Mouse (Mus musculus) heart, embryonic 13.5 days (tissue): Measurements from ENCODE around the gene Dbndd2. TPM values are rescaled to one million over a fixed set of nuclear protein-coding genes. Genes with fewer than 3 reads are reported as not detected.
A peak's percentile ranks its signal among the peaks of the same experiment; 100 is the strongest.

Experiments
- ATAC-seq: fragments of 200-750 bp; cut with Nextera tagmentation; 2 replicates; pipeline ENCODE4 v1.8.0; 2017; ENCODE audit warnings: moderate TSS enrichment; ENCODE audit not compliant: insufficient number of reproducible peaks, low FRiP score, low TSS enrichment; ENCODE audit errors: extremely low read depth
- H3K27ac ChIP-seq: fragments of 300-500 bp; sonication (generic); replicated peaks from 2 replicates; pipeline ENCODE4 v1.5.1; 2015; ENCODE audit warnings: moderate library complexity, mild to moderate bottlenecking, inconsistent platforms
- H3K27me3 ChIP-seq: fragments of 300-500 bp; sonication (generic); replicated peaks from 2 replicates; pipeline ENCODE4 v1.6.1; 2015; ENCODE audit warnings: mild to moderate bottlenecking, inconsistent platforms
- H3K36me3 ChIP-seq: fragments of 300-500 bp; sonication (generic); 2 replicates; pipeline ENCODE4 v1.6.1; 2015; ENCODE audit warnings: mild to moderate bottlenecking, inconsistent platforms
- H3K4me1 ChIP-seq: fragments of 300-500 bp; sonication (generic); 2 replicates; pipeline ENCODE4 v1.6.1; 2015; ENCODE audit warnings: inconsistent platforms
- H3K4me2 ChIP-seq: fragments of 300-500 bp; sonication (generic); 2 replicates; pipeline ENCODE4 v1.6.1; 2015; ENCODE audit warnings: inconsistent platforms, mild to moderate bottlenecking, moderate library complexity
- H3K4me3 ChIP-seq: fragments of 300-500 bp; sonication (generic); 2 replicates; pipeline ENCODE4 v1.5.1; 2015; ENCODE audit warnings: moderate library complexity, mild to moderate bottlenecking, inconsistent platforms
- H3K9ac ChIP-seq: fragments of 300-500 bp; sonication (generic); 2 replicates; pipeline ENCODE4 v1.6.1; 2015; ENCODE audit warnings: inconsistent platforms, mild to moderate bottlenecking, moderate library complexity
- H3K9me3 ChIP-seq: fragments of 300-500 bp; sonication (generic); 2 replicates; pipeline ENCODE4 v1.6.1; 2016; ENCODE audit warnings: inconsistent platforms
- WGBS: fragments of 180-500 bp; shearing (Covaris S2); methylation state at CpG from one replicate; pipeline ENCODE4 v1.1.7; 2015; ENCODE audit warnings: mixed read lengths; 5-methylcytosine and 5-hydroxymethylcytosine counted together
- polyA plus RNA-seq: library from polyadenylated mRNA; unstranded; fragments of >200 nt; fragmentation: Nextera tagmentation; extraction: Ambion mirVana; gene quantifications from 2 replicates; pipeline ENCODE4 v1.2.1, GENCODE M21; 2015

The Dbndd2 gene
- 8.9 and 17.9 TPM in 2 replicates for polyA plus RNA-seq

GRCm38 (mm10) chr2:164485681-164486257 lies at the start of gene Dbndd2:
Dbndd2 (plus strand) TSS chr2:164486106.
- Histone ChIP-seq H3K36me3 (peaks cover 24% of the 10 kb centered on the region), H3K4me2 (peak within 1 kb of the TSS; percentile 99), H3K9ac (peak within 1 kb of the TSS; percentile 87), H3K4me1 (peaks cover 18% of the 10 kb centered on the region), H3K9me3 (no peaks in the 10 kb centered on the region), H3K27me3 (peaks cover 21% of the 10 kb centered on the region), H3K4me3 (peak within 1 kb of the TSS; percentile 79), H3K27ac (peak within 1 kb of the TSS; percentile 73)
- under 1% methylated on average over 26 of the region's 26 CpGs for WGBS
- no peak for ATAC-seq

DNA sequence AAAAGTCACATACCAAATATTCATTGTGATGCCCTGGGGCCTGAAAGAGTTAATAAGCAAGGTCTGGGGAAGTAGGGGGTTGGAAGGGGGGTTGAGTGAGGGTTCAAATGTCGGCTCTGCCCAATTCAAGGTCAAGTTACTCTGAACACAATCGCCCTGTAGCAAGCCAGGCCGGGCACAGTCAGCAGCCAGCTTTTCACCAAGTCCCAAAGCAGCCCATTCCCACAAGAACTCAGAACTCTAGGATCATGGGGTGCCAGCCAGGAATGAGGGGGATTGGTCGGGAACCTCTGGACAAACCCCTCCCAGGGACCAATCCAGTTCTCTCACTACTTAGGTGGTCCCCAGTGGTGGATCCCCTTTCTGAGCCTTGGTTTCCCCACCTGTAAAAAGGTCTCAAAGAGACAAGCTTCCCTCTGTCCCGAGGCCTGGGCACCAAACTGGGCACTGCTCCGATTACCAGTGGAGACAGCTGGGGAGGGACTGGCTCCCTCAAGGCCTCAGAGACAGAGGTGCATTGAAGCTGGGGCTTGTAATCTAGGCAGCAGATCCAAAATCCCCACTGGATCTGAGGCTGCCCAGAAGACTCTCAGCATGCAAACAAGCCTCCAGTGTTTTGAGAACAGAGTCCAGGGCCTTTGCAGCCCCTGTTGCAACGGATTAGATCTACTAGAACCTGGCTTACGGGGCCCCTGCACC lies 49.5 kb upstream of the Dbndd2 start:
- no peaks in the 10 kb centered on the region for H3K36me3 ChIP-seq
- no peak for ATAC-seq
- H3K4me1 ChIP-seq: peaks cover 95% of the 10 kb centered on the region
- no peak overlapping the region for H3K4me3 ChIP-seq
- H3K4me2 ChIP-seq: 0 out of 2 replicates have a peak overlapping the region, but pooled peaks have one; percentile 3
- H3K27ac ChIP-seq: peak overlapping the region; percentile 63
- H3K9me3 ChIP-seq: no peaks in the 10 kb centered on the region
- H3K9ac ChIP-seq: peak overlapping the region; percentile 63
- WGBS: 27% methylated on average over 8 of the region's 8 CpGs
- peaks cover 5% of the 10 kb centered on the region; the same call in 1 of the 2 replicates for H3K27me3 ChIP-seq

- H3K9me3 ChIP-seq: no peaks in the 10 kb centered on the region
- no peak for ATAC-seq
- WGBS: 47% methylated on average over 3 of the region's 3 CpGs
- peaks cover 7% of the 10 kb centered on the region; the same call in 1 of the 2 replicates for H3K27me3 ChIP-seq
- peak overlapping the region; percentile 63 for H3K27ac ChIP-seq
- no peaks in the 10 kb centered on the region for H3K36me3 ChIP-seq
- 0 out of 2 replicates have a peak overlapping the region, but pooled peaks have one; percentile 3 for H3K4me2 ChIP-seq
- H3K4me1 ChIP-seq: peaks cover 95% of the 10 kb centered on the region
- peak overlapping the region; percentile 63; the same call in 1 of the 2 replicates for H3K9ac ChIP-seq
- no peak overlapping the region for H3K4me3 ChIP-seq
Measured at GRCm38 (mm10) chr2:164436961-164437360, 48.9 kb upstream of the Dbndd2 start.

- no peak for ATAC-seq
- peaks cover 7% of the 10 kb centered on the region; the same call in 1 of the 2 replicates for H3K27me3 ChIP-seq
- peaks cover 93% of the 10 kb centered on the region for H3K4me1 ChIP-seq
Measured at GRCm38 (mm10) chr2:164437710-164438109, 48.2 kb upstream of the Dbndd2 start.

DNA sequence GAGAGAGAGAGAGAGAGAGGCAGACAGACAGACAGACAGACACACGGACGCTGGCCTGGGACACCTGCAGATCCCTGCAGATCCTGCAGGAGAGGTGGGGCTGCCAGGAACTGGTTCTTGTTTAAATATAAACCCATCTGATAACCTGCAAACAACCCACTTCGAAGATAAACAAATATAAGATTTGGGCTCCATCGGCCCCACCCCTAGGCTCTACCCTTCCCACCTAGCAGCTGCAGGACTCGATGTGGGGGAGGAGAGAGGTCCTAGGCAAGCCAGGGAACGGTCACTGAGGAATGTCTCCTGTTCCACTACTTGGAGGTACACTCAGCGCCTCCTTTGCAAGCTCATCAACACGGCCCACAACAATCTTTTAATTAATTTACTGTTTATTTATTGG lies 47.6 kb upstream of the Dbndd2 start:
- peaks cover 89% of the 10 kb centered on the region for H3K4me1 ChIP-seq
- H3K4me2 ChIP-seq: no peak overlapping the region
- no peaks in the 10 kb centered on the region for H3K9me3 ChIP-seq
- H3K4me3 ChIP-seq: no peak overlapping the region
- no peak for ATAC-seq
- H3K27ac ChIP-seq: no peak overlapping the region
- peaks cover 7% of the 10 kb centered on the region; the same call in 1 of the 2 replicates for H3K27me3 ChIP-seq
- H3K36me3 ChIP-seq: no peaks in the 10 kb centered on the region
- 0 out of 2 replicates have a peak overlapping the region, but pooled peaks have one; percentile 19 for H3K9ac ChIP-seq
- 52% methylated on average over 7 of the region's 8 CpGs for WGBS

More at GRCm38 (mm10) chr2:164437710-164438109, 48.2 kb upstream of the Dbndd2 start:
- no peak overlapping the region for H3K4me2 ChIP-seq
- H3K27ac ChIP-seq: no peak overlapping the region
- WGBS: 74% methylated on average over 6 of the region's 6 CpGs
- no peak overlapping the region for H3K4me3 ChIP-seq
- H3K36me3 ChIP-seq: no peaks in the 10 kb centered on the region
- no peak overlapping the region for H3K9ac ChIP-seq
- no peaks in the 10 kb centered on the region for H3K9me3 ChIP-seq

DNA sequence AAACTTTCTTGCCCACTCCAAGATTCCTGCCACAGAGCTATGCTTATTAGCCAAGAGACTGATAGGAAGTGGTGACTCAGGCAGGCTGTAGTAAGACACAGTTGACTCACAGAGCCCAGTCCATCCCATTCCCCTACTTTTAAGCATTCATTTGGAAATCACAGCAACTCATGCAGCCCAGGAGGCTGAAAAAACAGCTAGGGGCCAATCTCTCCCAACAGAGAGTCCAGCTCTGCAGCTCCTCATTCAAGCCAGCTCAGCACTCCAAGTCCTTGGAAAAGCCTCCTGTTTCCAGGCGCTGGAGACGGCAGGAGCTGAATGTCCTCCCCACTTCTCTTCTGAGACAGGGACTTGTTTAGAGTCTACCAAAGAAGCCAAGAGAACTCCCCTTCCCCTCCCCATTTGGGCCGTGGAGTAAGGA lies 46.9 kb upstream of the Dbndd2 start:
- H3K27me3 ChIP-seq: peaks cover 7% of the 10 kb centered on the region; the same call in 1 of the 2 replicates
- no peak overlapping the region for H3K4me3 ChIP-seq
- H3K4me2 ChIP-seq: 0 out of 2 replicates have a peak overlapping the region, but pooled peaks have one; percentile 3
- H3K9me3 ChIP-seq: no peaks in the 10 kb centered on the region
- H3K27ac ChIP-seq: 0 out of 2 replicates have a peak overlapping the region, but pooled peaks have one; percentile 24
- no peak for ATAC-seq
- peaks cover 88% of the 10 kb centered on the region for H3K4me1 ChIP-seq
- 44% methylated on average over 3 of the region's 3 CpGs for WGBS
- no peaks in the 10 kb centered on the region for H3K36me3 ChIP-seq
- 0 out of 2 replicates have a peak overlapping the region, but pooled peaks have one; percentile 19 for H3K9ac ChIP-seq

- H3K27me3 ChIP-seq: peaks cover 7% of the 10 kb centered on the region; the same call in 1 of the 2 replicates
- H3K27ac ChIP-seq: no peak overlapping the region
- no peak overlapping the region for H3K4me3 ChIP-seq
- H3K4me1 ChIP-seq: peaks cover 77% of the 10 kb centered on the region
- H3K36me3 ChIP-seq: no peaks in the 10 kb centered on the region
- no peak overlapping the region for H3K9ac ChIP-seq
- 76% methylated on average over 5 of the region's 5 CpGs for WGBS
- H3K9me3 ChIP-seq: no peaks in the 10 kb centered on the region
- no peak for ATAC-seq
- H3K4me2 ChIP-seq: no peak overlapping the region
Measured at GRCm38 (mm10) chr2:164440314-164440713, 45.6 kb upstream of the Dbndd2 start.

DNA sequence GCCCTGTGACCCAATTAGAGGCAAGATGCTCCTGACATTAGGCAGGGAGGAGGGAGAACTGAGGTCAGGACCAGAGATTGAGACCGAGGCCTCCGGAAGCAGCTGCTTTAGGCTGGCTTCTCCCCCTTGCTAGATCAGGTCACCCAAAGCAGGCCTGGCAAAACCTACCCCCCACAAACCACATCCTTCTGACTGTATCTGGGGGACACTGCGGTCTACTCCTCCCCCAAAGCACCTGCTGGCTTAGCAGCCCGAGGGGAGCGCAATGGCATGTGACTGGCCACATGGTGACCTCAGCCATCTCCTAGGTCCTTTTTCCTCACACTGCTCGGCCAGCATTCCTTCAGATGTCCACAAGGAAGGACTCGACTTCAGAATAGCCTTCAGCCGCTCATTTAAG lies 44.8 kb upstream of the Dbndd2 start:
- H3K4me2 ChIP-seq: peak overlapping the region; percentile 88
- H3K4me1 ChIP-seq: peaks cover 68% of the 10 kb centered on the region
- no peak overlapping the region for H3K27ac ChIP-seq
- no peak for ATAC-seq
- 39% methylated on average over 8 of the region's 8 CpGs for WGBS
- no peaks in the 10 kb centered on the region for H3K36me3 ChIP-seq
- no peaks in the 10 kb centered on the region for H3K9me3 ChIP-seq
- peaks cover 7% of the 10 kb centered on the region; the same call in 1 of the 2 replicates for H3K27me3 ChIP-seq
- peak overlapping the region; percentile 91 for H3K9ac ChIP-seq
- H3K4me3 ChIP-seq: peak overlapping the region; percentile 78

DNA sequence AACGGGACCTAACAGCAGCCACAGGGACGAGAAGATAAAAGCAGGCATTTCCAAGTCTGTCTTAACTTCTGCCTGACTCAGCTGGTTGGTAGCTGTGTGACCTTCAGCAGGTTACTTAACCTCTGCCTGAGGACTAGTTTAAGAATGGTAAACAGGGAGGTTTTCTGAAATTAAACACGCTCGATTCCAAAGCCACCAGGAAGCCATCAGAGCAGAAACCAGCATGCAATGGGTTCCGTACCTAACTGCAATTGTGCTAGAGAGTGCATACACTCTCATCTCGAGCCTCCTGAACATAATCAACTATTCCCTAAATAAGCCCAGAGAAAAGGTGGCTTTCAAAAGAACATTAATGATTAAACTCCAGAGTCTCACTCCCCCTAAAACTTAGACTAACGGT lies 44.2 kb upstream of the Dbndd2 start:
- Histone ChIP-seq H3K9me3 (no peaks in the 10 kb centered on the region), H3K4me2 (peak overlapping the region; percentile 88), H3K9ac (peak overlapping the region; percentile 91), H3K4me3 (peak overlapping the region; percentile 78), H3K4me1 (peaks cover 62% of the 10 kb centered on the region), H3K27ac (no peak overlapping the region), H3K27me3 (peaks cover 7% of the 10 kb centered on the region; the same call in 1 of the 2 replicates), H3K36me3 (no peaks in the 10 kb centered on the region)
- ATAC-seq: no peak
- 23% methylated on average over 7 of the region's 7 CpGs for WGBS

- Histone ChIP-seq H3K4me3 (peak overlapping the region; percentile 78), H3K9ac (peak overlapping the region; percentile 91), H3K4me2 (peak overlapping the region; percentile 88), H3K4me1 (peaks cover 55% of the 10 kb centered on the region), H3K36me3 (no peaks in the 10 kb centered on the region), H3K27ac (peak overlapping the region; percentile 79), H3K27me3 (peaks cover 7% of the 10 kb centered on the region; the same call in 1 of the 2 replicates), H3K9me3 (no peaks in the 10 kb centered on the region)
- 4% methylated on average over 29 of the region's 29 CpGs for WGBS
- peak; percentile 19; the same call in 1 of the 2 replicates for ATAC-seq
Measured at GRCm38 (mm10) chr2:164442315-164443050, 43.4 kb upstream of the Dbndd2 start.

DNA sequence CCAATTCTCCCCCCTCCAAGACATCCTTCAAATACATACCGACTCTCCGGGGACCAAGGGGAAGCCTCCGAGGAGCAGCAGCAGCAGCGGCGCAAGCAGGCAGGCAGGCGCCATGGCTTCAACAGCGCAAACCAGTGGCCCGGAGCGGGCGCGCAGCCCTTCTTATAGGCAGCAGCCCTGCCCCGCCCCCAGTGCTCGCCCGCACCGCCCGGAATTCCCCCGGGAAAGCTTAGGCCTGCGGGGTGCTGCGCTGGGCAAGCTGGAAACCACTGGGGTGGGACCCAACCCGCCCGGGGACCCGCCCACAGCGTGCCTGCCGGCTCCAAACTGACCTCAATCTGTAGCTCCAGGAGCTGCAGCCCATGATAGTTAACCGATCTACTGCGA lies 42.9 kb upstream of the Dbndd2 start:
- H3K9ac ChIP-seq: peak overlapping the region; percentile 91
- peak; percentile 80 for ATAC-seq
- peak overlapping the region; percentile 88 for H3K4me2 ChIP-seq
- H3K36me3 ChIP-seq: no peaks in the 10 kb centered on the region
- WGBS: under 1% methylated on average over 26 of the region's 26 CpGs
- H3K27ac ChIP-seq: peak overlapping the region; percentile 79
- H3K9me3 ChIP-seq: no peaks in the 10 kb centered on the region
- peaks cover 51% of the 10 kb centered on the region for H3K4me1 ChIP-seq
- H3K27me3 ChIP-seq: peaks cover 7% of the 10 kb centered on the region; the same call in 1 of the 2 replicates
- peak overlapping the region; percentile 78 for H3K4me3 ChIP-seq
